Mouse (Mus musculus) midbrain, embryonic 10.5 days (tissue): Measurements from ENCODE around the gene Rabep2. TPM values are rescaled to one million over a fixed set of nuclear protein-coding genes. Genes with fewer than 3 reads are reported as not detected.
"Not testable (repeated sequence)": the region's sequence is repeated elsewhere in the genome, so short reads cannot be mapped to it uniquely, and the experiment has no call there.

Experiments
- DNase-seq: peaks from one replicate; pipeline ENCODE4 v3.0.0-alpha.2; 2017; ENCODE audit warnings: low spot score
- H3K27ac ChIP-seq: fragments of 300-500 bp; sonication (generic); replicated peaks from 2 replicates; pipeline ENCODE4 v1.5.1; 2016; ENCODE audit warnings: mild to moderate bottlenecking
- H3K27me3 ChIP-seq: fragments of 300-500 bp; sonication (generic); 2 replicates; pipeline ENCODE4 v1.6.1; 2016; ENCODE audit warnings: low read depth, mild to moderate bottlenecking; ENCODE audit not compliant: poor library complexity, severe bottlenecking
- H3K36me3 ChIP-seq: fragments of 300-500 bp; sonication (generic); 2 replicates; pipeline ENCODE4 v1.6.1; 2016; ENCODE audit warnings: mild to moderate bottlenecking, moderate library complexity
- H3K4me1 ChIP-seq: fragments of 300-500 bp; sonication (generic); 2 replicates; pipeline ENCODE4 v1.6.1; 2016
- H3K4me3 ChIP-seq: fragments of 300-500 bp; sonication (generic); 2 replicates; pipeline ENCODE4 v1.5.1; 2016; ENCODE audit warnings: mild to moderate bottlenecking, moderate library complexity
- H3K9me3 ChIP-seq: fragments of 300-500 bp; sonication (generic); replicated peaks from 2 replicates; pipeline ENCODE4 v1.6.1; 2016; ENCODE audit warnings: mild to moderate bottlenecking
- WGBS: fragments of 180-500 bp; shearing (Covaris S2); methylation state at CpG from one replicate; pipeline ENCODE4 v1.1.7; 2016; 5-methylcytosine and 5-hydroxymethylcytosine counted together
- polyA plus RNA-seq: library from polyadenylated mRNA; unstranded; fragments of >200 nt; fragmentation: Nextera tagmentation; extraction: Ambion mirVana; gene quantifications from 2 replicates; pipeline ENCODE4 v1.2.1, GENCODE M21; 2016

Rabep2 gene
- polyA plus RNA-seq: 26.6 and 27.0 TPM in 2 replicates

DNA sequence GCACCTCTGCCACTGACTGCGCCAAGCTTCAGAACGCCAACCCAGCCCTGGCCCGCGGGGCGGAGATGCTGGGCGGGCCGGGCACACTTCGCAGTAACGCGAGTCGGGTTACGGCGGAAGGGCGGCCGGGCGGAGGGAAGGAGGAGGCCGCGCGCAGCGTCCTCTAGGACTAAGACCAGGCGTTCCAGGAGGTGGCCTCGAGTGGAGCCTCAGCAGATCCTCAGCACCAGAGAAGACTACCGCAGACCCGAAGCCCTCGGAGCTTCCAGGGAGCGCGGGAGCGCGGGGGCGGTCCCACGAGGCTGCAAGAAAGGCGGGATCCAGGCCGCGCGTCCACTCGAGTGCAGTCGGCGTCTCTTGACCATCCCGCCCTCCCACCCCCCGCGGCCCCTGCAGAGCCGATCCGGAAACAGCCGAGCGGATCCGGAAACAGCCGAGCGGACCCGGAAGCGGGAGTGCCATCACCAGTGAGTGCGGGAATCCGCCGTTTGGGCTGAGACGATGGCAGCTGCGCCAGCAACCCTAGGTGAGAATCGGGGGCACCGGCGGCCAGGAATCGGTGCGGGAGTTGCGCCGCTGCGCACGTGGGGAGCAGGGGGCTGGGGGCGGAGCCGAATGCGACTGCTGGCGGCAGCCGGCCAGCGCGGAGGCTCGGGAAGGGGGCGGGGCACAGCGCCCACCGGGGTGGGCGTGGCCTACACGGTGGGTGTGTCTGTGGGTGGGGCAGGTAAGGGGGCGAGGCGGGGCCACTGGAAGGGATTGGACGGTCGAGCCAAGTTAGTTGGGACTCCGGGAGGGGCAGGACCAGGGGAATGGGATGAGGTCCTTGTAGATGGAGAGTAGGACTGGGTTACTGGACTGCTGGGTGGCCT is at the start of gene Rabep2:
Rabep2 (plus strand) TSS at position 129 of the 872 bp plus-strand sequence.
- WGBS: under 1% methylated on average over 82 of the region's 82 CpGs
- Histone ChIP-seq H3K27ac (peak within 1 kb of the TSS; percentile 96), H3K4me3 (peak within 1 kb of the TSS; percentile 69), H3K9me3 (no peaks in the 10 kb centered on the region), H3K36me3 (no peaks in the 10 kb centered on the region), H3K27me3 (no peaks in the 10 kb centered on the region; the same call in 1 of the 2 replicates), H3K4me1 (peaks cover 24% of the 10 kb centered on the region)
- DNase-seq: peak; percentile 97

DNA sequence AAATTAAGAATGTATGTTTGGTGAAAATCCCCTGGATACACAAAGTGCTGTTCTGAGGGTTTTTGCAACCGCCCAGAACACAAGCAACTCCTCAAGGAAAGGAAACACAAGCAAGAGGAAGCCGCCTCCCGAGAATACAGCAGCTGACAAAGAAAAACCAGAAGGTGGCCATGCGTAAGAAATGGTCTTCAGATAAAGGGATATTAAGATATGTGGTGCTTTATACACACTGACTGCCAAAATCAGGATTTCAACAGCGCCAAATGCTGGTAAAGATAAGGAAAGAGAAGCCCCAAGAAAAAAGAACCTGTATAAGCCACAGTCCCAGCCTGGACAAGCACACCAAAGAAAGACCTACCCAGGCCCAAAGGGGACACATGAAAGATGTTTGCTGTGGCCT is 45.0 kb upstream of the Rabep2 start:
- Histone ChIP-seq H3K4me3 (no peak overlapping the region), H3K27ac (no peak overlapping the region), H3K9me3 (no peaks in the 10 kb centered on the region), H3K27me3 (no peaks in the 10 kb centered on the region), H3K36me3 (peaks cover 41% of the 10 kb centered on the region), H3K4me1 (no peaks in the 10 kb centered on the region)
- 88% methylated on average over 5 of the region's 5 CpGs for WGBS
- DNase-seq: no peak

DNA sequence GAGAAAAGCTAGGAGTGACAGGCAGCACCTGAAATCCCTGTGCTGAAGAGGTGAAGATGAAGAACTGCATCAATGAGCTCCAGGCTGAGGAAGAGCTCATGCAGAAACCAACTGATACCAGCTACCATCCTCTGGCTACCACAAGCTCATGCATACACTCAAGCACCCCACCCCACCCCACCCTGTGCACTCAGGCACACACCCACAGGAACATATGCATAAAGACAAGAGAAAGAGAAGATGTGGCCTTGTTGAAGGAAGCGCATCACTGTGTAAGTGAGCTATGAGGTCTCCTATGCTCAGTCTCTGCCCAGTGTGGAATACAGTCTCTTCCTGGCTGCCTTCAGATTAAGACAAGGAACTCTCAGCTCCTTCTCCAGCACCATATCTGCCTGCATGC is 40.4 kb upstream of the Rabep2 start:
- 93% methylated on average over 1 of the region's 1 CpGs for WGBS
- H3K4me3 ChIP-seq: no peak overlapping the region
- H3K36me3 ChIP-seq: peaks cover 73% of the 10 kb centered on the region
- no peaks in the 10 kb centered on the region for H3K4me1 ChIP-seq
- no peak for DNase-seq
- H3K9me3 ChIP-seq: no peaks in the 10 kb centered on the region
- no peak overlapping the region for H3K27ac ChIP-seq
- no peaks in the 10 kb centered on the region for H3K27me3 ChIP-seq

DNA sequence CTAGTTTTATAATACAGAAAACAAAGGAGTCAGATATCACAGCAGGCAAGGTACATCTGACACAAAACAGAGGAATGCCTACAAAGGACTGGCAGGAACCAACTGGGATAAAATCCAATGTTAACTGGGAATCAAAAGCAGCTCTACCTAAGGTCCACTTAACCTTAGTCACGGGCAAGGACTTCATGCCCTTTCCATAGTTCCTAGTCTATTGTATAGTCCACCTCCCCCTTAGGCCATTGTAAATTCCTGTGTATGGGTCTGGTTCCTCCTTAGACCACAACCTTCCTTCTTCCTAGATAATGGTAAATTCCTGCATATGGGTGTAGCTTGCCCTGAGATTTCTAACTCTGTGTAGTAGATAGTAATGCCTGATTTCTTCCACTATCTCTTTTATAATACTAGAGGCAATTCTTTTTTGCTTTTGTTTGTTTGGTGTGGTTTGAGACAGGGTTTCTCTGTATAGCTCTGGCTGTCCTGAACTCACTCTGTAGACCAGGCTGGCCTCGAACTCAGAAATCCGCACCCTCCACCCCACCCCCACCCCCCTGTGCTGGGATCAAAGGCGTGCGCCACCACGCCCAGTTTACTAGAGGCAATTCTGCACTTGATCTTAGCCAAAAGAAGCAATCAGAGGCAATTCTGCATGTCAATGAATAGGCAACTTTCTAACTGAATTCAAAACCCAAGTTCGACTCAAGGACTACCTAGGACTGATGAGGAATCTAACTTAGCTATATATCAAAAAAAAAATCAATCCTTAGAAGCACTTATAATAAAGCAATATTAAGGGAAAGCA is 36.3 kb upstream of the Rabep2 start:
- WGBS: 90% methylated on average over 7 of the region's 7 CpGs
- not testable (repeated sequence) for DNase-seq, H3K4me3 ChIP-seq, H3K27ac ChIP-seq, H3K9me3 ChIP-seq, H3K27me3 ChIP-seq
- Histone ChIP-seq H3K4me1 (peaks cover 19% of the 10 kb centered on the region), H3K36me3 (peaks cover 50% of the 10 kb centered on the region)

DNA sequence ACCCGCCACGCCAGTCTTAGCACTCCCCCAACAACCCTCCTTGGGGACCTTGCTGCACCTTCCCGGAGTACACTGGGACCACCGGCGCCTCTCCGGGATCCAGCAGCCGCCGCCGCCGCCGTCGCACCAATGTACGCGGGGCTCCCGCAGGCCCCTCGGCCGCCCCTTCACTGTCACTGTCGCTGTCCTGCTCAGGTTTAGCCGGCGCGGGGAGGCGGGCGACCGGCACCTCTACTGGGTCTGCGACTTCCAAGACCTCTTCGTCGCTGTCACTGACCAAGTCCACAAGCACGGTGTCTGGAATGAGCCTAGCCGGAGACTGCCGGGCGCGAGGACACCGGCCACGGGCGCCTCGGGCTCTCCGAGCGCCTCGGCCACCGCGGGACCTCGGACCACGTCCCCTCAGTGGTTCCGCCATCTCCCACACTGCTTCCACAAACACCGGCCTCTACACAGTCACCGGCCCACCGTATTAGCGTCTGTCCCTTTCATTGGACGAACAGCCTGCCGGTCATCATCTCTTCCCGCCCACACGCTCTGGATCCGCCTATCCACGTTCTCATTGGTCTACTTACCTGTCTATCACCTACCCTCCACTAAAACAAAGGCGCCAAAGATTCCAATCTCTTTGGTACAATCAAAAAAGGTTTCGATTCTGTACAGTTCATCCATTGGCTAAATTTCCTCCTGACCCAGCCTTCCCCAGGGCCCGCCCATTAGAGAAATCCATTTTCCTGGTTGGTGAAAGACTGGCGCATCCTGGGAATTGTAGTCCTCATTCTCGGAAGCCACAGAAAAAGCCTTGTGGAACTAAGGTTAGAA is 32.0 kb upstream of the Rabep2 start, which contains the start of gene Nfatc2ip:
Nfatc2ip (minus strand) TSS at position 440 of the 822 bp plus-strand sequence.
- Histone ChIP-seq H3K4me1 (peaks cover 21% of the 10 kb centered on the region), H3K27me3 (no peaks in the 10 kb centered on the region), H3K36me3 (peaks cover 10% of the 10 kb centered on the region), H3K9me3 (no peaks in the 10 kb centered on the region), H3K27ac (peak within 1 kb of the TSS; percentile 83), H3K4me3 (peak within 1 kb of the TSS; percentile 88)
- under 1% methylated on average over 59 of the region's 59 CpGs for WGBS
- DNase-seq: peak; percentile 93

DNA sequence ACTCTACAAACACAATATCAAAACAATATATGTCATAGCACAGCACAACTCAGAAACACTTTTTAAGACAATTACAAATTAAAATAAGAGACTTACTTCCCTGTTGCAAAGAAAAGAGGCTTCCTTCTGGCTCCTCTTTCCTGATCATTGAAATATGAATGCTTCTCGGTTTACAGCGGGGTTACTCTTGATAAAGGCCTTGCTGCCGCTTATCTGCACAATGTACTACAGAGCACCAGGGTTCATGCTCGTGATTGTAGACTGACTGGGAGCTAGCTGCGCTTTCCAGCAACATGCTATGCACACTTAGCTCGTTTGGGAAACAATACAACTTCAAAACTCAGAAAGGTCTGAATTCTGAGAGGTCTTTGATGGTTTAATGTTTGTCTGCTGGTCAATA is 31.3 kb upstream of the Rabep2 start:
- Histone ChIP-seq H3K9me3 (no peaks in the 10 kb centered on the region), H3K4me1 (peaks cover 21% of the 10 kb centered on the region), H3K36me3 (0 out of 2 replicates have a peak, but pooled peaks cover 6% of the 10 kb centered on the region), H3K27me3 (no peaks in the 10 kb centered on the region), H3K27ac (peak overlapping the region; percentile 50), H3K4me3 (peak overlapping the region; percentile 88)
- WGBS: 62% methylated on average over 6 of the region's 6 CpGs
- no peak for DNase-seq

DNA sequence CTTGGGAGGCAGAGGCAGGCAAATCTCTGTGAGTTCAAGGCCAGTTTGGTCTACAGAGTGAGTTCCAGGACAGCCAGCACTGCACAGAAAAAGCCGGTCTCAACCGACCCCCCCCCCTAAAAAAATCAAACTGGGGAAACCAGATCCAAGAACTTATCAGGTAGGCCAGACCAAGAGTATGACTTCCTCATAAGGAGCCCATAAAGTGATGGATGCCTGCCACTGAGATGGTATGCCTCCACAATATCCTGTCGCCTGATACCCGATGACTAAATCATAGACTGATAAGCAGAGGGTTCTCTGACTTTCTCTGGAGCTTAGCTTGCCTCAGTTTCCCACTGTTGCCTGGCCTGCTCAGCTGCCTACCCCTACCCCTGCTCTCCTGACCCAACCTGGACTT is 30.7 kb upstream of the Rabep2 start:
- no peaks in the 10 kb centered on the region for H3K9me3 ChIP-seq
- 96% methylated on average over 4 of the region's 4 CpGs for WGBS

DNA sequence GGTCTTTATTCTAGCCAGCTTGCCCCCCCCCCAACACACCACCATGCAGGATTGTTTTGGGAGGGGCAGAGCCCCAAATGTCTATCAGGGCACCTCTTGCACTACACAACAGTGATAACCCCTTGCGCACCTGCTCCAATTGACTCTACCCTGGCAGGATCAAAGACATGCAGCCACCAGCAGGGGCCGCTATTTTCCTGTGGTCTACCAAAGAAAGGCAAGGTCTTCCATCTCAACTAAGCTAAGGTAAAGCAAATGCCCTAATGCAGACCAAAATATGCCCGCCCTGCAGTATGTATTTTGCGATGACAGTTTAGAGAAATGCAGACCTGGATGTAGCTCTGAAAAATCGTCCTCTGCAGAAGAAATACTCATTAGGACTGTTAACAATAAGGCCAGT is 29.0 kb upstream of the Rabep2 start:
- Histone ChIP-seq H3K4me3 (no peak overlapping the region), H3K27ac (no peak overlapping the region), H3K4me1 (peaks cover 21% of the 10 kb centered on the region), H3K27me3 (no peaks in the 10 kb centered on the region), H3K9me3 (no peaks in the 10 kb centered on the region), H3K36me3 (no peaks in the 10 kb centered on the region)
- WGBS: 11% methylated on average over 5 of the region's 5 CpGs
- DNase-seq: peak; percentile 81

More for the DNA sequence above, 30.7 kb upstream of the Rabep2 start:
- no peak overlapping the region for H3K4me3 ChIP-seq
- peaks cover 21% of the 10 kb centered on the region for H3K4me1 ChIP-seq
- 0 out of 2 replicates have a peak, but pooled peaks cover 6% of the 10 kb centered on the region for H3K36me3 ChIP-seq
- H3K27ac ChIP-seq: no peak overlapping the region
- DNase-seq: no peak
- H3K27me3 ChIP-seq: no peaks in the 10 kb centered on the region

DNA sequence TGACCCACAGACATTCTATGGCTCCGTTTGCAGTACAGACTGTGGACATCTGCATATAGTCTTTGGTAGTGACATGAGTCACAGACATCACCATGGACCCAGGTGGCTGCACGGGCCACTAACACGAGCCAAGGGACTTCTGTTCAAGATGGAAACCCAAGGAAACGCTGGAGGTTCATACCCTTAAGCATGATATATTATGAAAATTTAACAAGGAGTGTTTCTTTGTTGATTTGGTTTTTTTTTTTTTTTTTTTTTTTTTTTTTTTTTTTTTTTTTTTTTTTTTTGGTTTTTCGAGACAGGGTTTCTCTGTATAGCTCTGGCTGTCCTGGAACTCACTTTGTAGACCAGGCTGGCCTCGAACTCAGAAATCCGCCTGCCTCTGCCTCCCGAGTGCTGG is 26.0 kb upstream of the Rabep2 start:
- not testable (repeated sequence) for H3K9me3 ChIP-seq, H3K4me3 ChIP-seq, H3K27me3 ChIP-seq, DNase-seq, H3K36me3 ChIP-seq, H3K4me1 ChIP-seq, H3K27ac ChIP-seq
- 86% methylated on average over 8 of the region's 8 CpGs for WGBS

DNA sequence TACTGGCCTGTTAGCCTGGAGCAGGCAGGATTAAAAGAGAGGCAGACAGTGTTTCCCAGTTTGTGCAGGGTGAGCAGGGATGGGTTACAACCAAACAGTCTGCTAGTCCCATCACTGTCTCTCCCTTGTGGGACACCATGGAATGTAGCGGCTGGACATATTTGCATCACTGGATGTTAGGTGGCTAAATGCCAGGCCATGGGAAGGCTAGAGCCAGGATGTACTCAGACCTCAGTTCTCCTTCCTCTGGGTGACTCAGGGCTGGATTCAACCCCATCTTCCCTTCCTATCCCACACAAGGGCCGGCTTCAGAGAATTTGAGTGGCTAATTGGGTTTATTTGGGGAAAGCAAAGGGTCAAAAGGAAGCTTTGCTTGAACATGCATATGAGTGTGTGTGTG is 19.9 kb upstream of the Rabep2 start:
- H3K9me3 ChIP-seq: no peaks in the 10 kb centered on the region
- DNase-seq: no peak
- H3K36me3 ChIP-seq: no peaks in the 10 kb centered on the region
- H3K27me3 ChIP-seq: peaks cover 11% of the 10 kb centered on the region; the same call in 1 of the 2 replicates
- H3K27ac ChIP-seq: no peak overlapping the region
- no peak overlapping the region for H3K4me3 ChIP-seq
- no peaks in the 10 kb centered on the region; the same call in 1 of the 2 replicates for H3K4me1 ChIP-seq
- 85% methylated on average over 2 of the region's 2 CpGs for WGBS

DNA sequence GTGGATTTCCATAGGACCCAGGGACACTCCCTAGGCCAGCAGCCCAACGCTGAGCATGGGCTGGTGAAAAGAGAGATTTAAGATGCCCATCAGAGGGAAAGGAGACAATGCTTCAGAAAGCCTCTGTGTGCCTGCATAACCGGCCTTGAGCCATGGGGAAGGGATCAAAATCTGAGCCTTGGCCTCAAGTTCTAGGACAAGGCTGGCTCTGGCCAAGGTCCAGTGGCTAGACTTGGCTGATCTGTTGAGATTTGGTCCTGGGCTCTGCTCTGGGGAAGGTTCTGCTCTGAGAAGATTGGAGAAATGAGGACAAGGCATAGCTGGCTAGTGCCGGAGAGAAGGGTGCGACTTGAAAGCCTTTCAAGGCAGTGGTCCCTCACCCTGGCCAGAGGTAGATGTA is 17.5 kb upstream of the Rabep2 start:
- Histone ChIP-seq H3K27me3 (peaks cover 32% of the 10 kb centered on the region), H3K36me3 (no peaks in the 10 kb centered on the region), H3K4me3 (no peak overlapping the region), H3K4me1 (peaks cover under 1% of the 10 kb centered on the region; the same call in 1 of the 2 replicates), H3K9me3 (no peaks in the 10 kb centered on the region), H3K27ac (no peak overlapping the region)
- 88% methylated on average over 4 of the region's 4 CpGs for WGBS
- DNase-seq: no peak

DNA sequence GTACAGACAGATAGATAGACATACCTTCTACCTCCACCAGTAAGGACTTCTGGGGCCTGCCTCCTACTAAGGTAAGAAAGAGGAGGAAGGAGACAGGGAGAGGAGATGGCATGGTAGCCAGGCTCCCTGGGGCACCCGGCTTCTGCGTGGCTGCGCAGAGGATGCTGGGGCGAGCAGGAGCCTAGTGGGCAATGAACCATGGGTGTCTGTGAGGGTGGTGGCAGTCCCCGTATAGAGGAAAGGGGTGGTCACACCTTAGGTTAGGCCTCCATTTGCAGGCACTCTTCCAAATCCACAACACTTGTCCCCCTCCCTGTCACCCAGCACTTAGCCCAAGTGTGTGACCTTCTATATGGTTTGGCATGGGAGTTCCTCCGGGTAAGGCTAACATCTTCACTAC is 13.8 kb upstream of the Rabep2 start, which contains the start of gene Cd19:
Cd19 (minus strand) TSS at position 165 of the 400 bp plus-strand sequence.
- Histone ChIP-seq H3K27ac (no peak within 1 kb of the TSS), H3K27me3 (peaks cover 42% of the 10 kb centered on the region), H3K9me3 (no peaks in the 10 kb centered on the region), H3K4me1 (peaks cover 19% of the 10 kb centered on the region), H3K36me3 (no peaks in the 10 kb centered on the region), H3K4me3 (no peak within 1 kb of the TSS)
- 93% methylated on average over 6 of the region's 6 CpGs for WGBS
- DNase-seq: no peak
